Mouse (Mus musculus) lung, postnatal 10 days (tissue): ENCODE measurements at regions not wholly inside any gene's neighbourhood (a gene's known extent, or its start where the extent isn't known, plus 50 kb on each side); places are given as distances from the start of the nearest gene placed in this dataset.

Source experiments
- DNase-seq: peaks from one replicate; pipeline ENCODE4 v3.0.0; 2021

DNA sequence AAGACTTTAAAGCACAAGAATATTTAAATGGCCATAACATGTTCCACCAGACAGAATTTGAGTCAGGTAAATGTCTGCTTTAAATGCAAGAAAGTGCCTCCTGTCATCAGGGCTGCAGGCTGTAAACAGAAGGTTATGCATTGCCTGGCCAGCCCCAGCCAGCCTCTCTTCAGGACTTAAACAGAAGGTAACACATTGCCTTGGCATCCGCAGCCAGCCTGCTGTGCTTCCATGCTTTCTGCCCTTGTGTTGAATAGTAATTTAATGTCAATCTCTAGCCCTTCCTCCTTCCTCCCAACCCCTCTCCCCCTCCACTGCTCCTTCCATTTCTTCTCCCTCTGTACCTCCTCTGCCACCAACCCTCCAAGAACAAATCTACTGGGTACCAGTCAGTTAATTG is 362.4 kb upstream of the Prickle1 start:
- DNase-seq: no peak

- DNase-seq: no peak
These were observed 361.1 kb upstream of the Prickle1 start for GRCm38 (mm10) chr15:93956801-93957200.

DNA sequence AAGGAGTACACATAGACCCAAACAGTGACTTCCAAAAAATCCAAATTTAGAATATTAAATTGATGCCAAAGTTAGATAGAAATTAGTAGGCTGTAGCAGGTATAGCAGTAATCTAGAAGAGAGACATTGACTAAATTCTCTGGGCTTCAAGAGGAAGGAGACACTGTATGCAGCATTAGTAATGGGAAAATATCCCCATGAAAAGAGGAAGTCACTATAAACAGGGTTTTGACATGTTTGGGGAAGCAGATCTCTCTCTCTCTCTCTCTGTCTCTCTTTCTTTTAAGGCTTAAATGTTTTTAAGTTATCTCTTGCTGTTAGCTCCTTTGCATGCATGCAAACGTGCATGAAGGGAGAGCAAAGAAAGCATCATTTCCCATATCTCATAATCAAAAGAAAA is 357.9 kb upstream of the Prickle1 start:
- DNase-seq: no peak

GRCm38 (mm10) chr15:93950441-93950840 is 354.8 kb upstream of the Prickle1 start:
- DNase-seq: no peak

DNA sequence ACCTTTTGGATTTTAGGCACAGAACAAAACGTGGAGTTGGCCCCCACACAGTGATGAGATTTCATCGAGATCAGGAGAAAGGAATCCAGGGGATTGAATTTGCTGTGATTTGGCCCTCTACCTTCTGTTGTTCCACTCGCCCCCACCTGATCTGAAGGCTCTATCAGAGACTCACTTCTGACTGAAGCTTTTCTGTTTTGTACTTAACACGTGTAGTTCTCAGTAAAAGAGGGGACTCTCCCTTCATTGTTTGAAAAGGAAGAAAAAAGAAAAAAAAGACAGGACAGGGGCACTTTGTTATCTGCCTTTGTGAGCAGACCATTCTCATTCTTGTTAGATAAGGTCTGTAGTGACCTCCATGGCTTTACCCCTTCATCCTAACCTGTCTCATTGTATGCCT is 353.2 kb upstream of the Prickle1 start:
- no peak for DNase-seq

GRCm38 (mm10) chr15:93943545-93943944 is 347.9 kb upstream of the Prickle1 start:
- no peak for DNase-seq

DNA sequence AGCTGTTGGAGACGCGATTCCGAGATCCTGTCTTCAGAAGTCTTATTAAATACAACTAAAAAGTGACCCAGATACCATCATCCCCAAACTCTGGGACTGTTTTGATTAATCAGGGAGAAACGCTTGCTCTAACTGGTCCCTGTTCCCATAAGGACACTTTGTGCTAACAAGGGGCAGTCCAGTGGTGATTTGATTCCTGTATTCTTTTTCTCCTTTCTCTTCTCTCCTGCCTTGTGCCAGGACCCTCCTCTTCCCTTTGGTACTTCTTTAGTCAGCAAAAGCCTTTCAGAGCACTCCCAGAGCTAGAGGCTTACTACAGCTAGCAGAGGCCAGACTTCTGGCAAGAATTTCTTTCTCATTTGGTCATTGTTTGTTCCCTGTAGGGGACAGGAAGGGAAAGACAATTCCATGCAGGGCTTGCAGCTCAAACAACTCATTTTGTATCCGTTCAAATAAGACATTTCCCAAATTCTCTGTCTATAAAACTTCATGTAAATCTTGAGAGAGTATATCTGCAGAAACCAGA is 337.3 kb upstream of the Prickle1 start:
- peak; percentile 40 for DNase-seq

DNA sequence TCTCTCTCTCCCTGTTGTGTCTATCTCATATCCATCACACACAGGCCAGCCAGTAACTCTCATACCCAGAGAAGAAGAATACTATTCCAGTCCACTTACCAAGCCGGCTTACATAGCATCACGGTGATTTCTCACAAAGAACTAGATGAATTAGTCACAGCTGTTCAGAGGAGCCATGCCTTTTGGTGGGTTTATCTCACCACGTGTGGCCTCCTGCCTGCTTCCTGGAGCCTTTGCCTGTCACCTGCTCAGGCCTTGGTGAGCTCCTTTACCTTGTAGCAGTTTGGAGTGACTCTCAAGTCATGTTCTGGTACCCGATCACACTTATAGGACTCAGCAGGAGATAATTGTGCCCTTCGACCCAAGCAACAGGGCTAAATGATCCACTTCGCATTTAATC is 331.2 kb upstream of the Prickle1 start:
- no peak for DNase-seq

DNA sequence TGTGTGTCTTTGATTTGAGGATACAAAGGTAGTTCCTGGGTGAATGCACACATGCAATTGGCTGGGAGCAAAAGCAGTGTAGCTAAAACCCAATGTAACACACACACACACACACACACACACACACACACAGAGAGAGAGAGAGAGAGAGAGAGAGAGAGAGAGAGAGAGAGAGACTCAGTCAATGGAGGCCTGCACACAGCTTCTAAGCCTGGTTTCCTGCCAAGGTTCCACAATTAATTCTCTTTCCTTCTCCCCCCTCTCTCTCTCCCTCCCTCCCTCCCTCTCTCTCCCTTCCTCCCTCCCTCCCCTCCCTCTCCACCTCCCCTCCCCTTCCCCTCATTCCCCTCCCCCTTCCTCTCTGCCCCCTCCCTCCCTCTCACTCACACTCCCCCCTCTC is 330.6 kb upstream of the Prickle1 start:
- DNase-seq: no peak

DNA sequence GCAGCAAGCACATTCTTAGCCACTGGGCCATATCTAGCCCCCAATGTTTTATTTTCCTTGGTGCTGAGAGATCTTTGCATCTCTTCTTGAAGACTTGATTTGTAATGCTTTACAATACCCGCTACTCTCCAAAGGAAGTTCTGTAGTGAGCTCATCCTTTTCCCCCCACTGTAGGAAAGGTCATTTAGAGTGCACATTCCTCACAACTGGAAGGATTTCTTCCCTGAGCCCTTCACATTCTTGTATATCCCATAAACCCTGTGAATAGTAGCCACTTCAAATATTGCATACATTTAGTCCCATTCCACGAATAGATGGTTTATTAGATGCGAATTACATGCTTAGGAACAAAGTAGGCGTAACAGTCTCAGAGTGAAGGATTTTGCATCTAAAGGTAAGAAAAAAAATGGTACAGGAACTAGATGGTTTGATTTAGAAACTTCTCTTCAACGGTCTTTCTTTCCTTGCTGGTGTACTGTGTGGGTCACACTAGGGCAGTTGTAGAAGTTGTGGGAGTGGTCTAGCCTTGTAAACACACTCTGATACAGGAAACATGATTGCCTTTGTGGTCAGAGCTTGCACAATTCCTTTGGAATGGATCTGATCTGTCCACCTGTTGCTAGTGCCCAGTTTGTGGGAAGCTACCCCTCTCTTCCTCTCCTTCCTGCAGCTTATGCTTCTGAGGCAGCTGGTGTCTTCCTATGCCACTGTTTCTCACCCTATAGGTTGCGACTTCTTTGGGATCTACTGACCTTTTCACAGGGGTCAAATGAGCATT is 326.0 kb upstream of the Prickle1 start:
- no peak for DNase-seq

GRCm38 (mm10) chr15:93920996-93921395 is 325.3 kb upstream of the Prickle1 start:
- no peak for DNase-seq

DNA sequence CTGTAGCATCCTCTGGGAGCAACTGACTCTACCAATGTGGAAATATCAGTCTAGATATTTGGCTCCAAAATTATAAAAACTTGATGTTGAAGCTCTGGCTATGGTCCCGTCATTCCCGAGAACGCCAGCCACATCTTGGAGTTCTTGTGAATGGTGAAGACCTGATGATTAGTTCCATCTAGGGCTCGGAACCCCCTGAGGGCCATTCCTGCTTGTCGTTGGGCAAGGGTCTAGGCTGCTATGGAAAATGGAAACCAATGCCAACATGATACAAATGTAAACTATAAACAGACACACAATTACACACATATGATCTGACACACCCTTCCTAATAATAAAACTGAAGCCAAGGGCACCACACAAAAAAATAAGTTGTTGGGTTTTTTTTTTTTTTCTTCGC is 323.9 kb upstream of the Prickle1 start:
- no peak for DNase-seq

DNA sequence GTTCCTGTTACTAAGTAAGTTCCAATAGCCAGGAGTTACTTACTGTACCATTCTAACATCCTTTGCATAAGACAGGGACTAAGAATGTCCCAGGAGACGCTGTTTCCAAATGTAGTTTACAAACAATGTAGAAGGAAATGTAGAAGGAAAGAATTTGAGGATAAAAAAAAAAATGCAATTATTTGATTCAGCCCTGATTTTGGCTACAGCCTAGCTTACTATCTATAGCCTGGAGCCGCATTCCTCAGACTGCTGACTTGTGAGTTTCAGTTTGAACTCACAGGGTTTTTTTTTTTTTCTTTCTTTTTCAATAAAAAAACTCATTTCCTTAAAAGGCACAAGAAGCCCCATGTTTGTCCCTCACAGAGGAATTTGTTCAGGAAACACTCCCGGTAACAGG is 321.2 kb upstream of the Prickle1 start:
- no peak for DNase-seq

DNA sequence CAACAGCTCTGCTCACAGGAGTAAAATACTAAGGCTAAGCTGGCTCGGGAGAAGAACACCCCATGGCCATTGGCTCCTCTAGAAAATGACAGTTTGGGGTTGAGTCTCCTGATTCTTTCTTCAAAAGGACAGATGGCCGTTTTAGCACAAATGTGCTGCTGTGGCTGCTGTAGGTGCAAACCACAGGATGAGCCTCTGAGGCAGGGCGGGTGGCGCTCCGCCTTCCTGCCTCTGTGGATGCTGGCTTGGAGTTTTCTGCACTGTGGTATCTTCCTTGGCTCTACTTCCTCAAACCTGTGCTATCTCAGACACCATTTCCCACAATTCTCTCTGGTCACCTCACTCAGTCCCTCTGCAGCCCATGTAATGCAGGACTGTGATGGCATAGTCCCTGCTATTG is 317.8 kb upstream of the Prickle1 start:
- DNase-seq: no peak

DNA sequence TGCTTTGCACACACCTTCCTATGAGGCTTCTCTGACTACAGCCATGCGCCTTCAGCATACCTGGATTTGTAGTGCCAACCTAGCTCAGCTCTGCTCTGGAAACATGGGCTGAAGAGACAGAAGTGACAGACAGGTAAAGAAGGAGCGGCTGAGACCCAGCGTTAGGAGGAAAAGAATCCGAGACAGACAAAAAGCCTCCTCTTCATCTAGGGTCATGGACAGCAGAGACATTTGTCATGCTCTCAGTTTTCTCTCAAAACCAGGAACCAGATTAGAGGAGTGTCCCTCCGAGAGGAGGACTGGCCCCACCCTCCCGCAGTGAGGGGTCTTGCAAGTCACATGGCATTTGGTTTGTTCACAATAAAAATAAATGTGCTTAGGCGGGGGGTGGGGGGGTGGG is 317.4 kb upstream of the Prickle1 start:
- DNase-seq: no peak

DNA sequence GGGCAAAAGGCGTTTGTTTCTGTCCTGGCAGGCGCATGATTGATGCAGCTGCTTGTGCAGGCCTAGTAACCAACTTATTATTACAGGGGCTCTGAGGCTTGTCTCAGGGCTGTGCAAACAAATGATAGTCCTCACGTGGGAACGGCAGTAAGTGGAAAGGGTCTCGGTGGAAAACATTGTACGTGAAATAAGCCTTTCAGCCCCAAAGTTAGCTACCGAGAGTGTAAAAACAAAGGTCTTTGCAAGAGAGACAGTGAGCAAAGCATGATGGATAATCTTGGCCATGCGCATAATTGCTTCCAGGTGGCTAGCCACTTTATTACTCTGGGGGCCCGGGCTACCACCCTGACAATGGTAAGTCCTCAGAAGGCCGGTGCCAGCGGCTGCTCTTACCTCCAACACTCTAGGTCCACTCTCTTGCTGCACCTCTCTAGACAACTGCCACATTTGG is 315.3 kb upstream of the Prickle1 start:
- DNase-seq: no peak

DNA sequence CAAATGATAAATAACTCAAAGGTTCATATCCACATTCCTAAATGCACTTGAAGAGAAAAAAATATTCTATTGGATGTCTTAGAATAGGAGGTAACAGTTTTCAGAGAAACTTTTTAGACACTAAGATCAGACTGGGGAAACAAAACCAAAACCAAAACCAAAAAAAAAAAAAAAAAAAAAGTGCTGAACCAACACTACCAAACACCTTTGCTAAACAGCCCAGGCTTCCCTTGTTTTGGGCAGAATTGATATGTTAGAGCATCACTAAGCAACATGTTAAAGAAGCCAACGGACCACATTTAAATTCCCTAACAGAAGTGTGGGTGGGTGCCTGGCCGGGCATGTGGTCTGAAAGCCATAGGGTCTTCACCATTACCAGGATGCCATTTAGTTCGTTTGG is 314.5 kb upstream of the Prickle1 start:
- DNase-seq: no peak

- no peak for DNase-seq
These were observed 308.2 kb upstream of the Prickle1 start for GRCm38 (mm10) chr15:93903671-93904603.

GRCm38 (mm10) chr15:93882826-93883225 is 287.1 kb upstream of the Prickle1 start:
- DNase-seq: no peak

- DNase-seq: no peak
These were observed 285.6 kb upstream of the Prickle1 start for GRCm38 (mm10) chr15:93881276-93881675.

GRCm38 (mm10) chr15:93880302-93880701 is 284.6 kb upstream of the Prickle1 start:
- no peak for DNase-seq

- DNase-seq: no peak
These were observed 283.3 kb upstream of the Prickle1 start for GRCm38 (mm10) chr15:93879006-93879405.

- no peak for DNase-seq
These were observed 280.6 kb upstream of the Prickle1 start for GRCm38 (mm10) chr15:93876335-93876734.

- DNase-seq: no peak
These were observed 280.0 kb upstream of the Prickle1 start for GRCm38 (mm10) chr15:93875685-93876084.
